Mouse (Mus musculus): Measurements from ENCODE around the gene Caln1. TPM values are rescaled to one million over a fixed set of nuclear protein-coding genes. Genes with fewer than 3 reads are reported as not detected.

The Caln1 gene
- polyA plus RNA-seq, 1 experiment from 2014 or later = not detected

- no peaks in the 10 kb centered on the region for H3K36me3 ChIP-seq (ENCODE audit: control insufficient read depth, insufficient read depth, low read length)
- no peaks in the 10 kb centered on the region for H3K27me3 ChIP-seq (ENCODE audit: control insufficient read depth, insufficient read depth, low read length)
- no peak overlapping the region for H3K27ac ChIP-seq (ENCODE audit: low read length)
- ATAC-seq (ENCODE audit: insufficient number of reproducible peaks, insufficient read depth, low FRiP score, low read depth) = no peak
- 91% methylated on average over 4 of the region's 4 CpGs for WGBS
- no peak overlapping the region for H3K9ac ChIP-seq (replicated peaks; ENCODE audit: low read depth, low read length)
- H3K4me3 ChIP-seq (ENCODE audit: low read depth, low read length) = no peak overlapping the region
- H3K4me1 ChIP-seq (ENCODE audit: control insufficient read depth, insufficient read depth, low read length) = no peaks in the 10 kb centered on the region
- no peak overlapping the region for H3K4me2 ChIP-seq (replicated peaks; ENCODE audit: low read depth, low read length)
- peaks cover 5% of the 10 kb centered on the region; the same call in 1 of the 2 replicates for H3K9me3 ChIP-seq (ENCODE audit: control insufficient read depth, low read depth, low read length)
Observed at GRCm38 (mm10) chr5:130586257-130586656, 217.0 kb downstream of the Caln1 start.

DNA sequence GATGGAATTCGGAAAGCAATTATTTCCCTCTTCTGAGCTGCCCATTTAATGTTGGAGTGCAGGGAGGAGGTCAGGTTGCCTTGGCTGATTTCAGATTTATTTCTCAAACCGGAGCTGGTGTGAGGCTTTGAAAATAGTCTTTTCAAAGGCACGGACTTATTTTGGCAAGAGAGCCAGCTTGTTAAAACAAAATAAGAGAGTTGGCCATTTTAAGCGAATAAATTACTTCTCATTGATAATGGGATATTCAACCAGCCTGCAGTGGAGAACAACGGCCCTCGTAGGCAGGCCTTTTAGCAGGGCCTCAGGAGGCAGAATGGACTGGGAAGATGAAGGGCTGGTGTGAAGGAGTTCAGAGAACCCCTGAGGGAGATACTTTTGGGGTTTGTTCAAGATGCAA is 227.3 kb downstream of the Caln1 start:
- H3K9ac ChIP-seq (replicated peaks; ENCODE audit: low read depth, low read length) = no peak overlapping the region
- ATAC-seq (ENCODE audit: insufficient number of reproducible peaks, insufficient read depth, low FRiP score, low read depth) = no peak
- no peaks in the 10 kb centered on the region for H3K9me3 ChIP-seq (ENCODE audit: control insufficient read depth, low read depth, low read length)
- no peak overlapping the region for H3K27ac ChIP-seq (ENCODE audit: low read length)
- H3K4me3 ChIP-seq (ENCODE audit: low read depth, low read length) = no peak overlapping the region
- no peaks in the 10 kb centered on the region for H3K36me3 ChIP-seq (ENCODE audit: control insufficient read depth, insufficient read depth, low read length)
- H3K4me1 ChIP-seq (ENCODE audit: control insufficient read depth, insufficient read depth, low read length) = no peaks in the 10 kb centered on the region
- H3K4me2 ChIP-seq (replicated peaks; ENCODE audit: low read depth, low read length) = no peak overlapping the region
- H3K27me3 ChIP-seq (ENCODE audit: control insufficient read depth, insufficient read depth, low read length) = no peaks in the 10 kb centered on the region
- WGBS = 68% methylated on average over 6 of the region's 6 CpGs

DNA sequence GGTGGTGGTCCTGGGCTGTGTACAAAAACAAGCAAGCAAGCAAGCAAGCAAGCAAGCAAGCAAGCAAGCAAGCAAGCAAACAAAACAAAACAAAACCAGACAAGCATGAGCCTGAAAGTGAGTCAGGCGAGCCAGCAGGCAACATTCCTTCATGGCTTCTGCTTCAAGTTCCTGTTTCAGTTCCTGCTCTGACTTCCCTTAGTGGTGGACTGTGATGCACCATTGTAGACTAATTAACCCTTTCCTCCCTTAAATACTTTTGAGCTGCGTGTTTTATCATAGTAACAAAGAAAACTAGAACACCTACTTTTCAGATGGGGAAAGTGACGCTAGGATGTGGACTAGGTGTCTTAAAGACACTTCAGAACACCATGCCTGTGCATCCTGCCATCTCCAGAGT is 244.4 kb downstream of the Caln1 start:
- Histone ChIP-seq H3K27me3 (ENCODE audit: control insufficient read depth, insufficient read depth, low read length) (no peaks in the 10 kb centered on the region), H3K9me3 (ENCODE audit: control insufficient read depth, low read depth, low read length) (no peaks in the 10 kb centered on the region), H3K4me2 (replicated peaks; ENCODE audit: low read depth, low read length) (no peak overlapping the region), H3K4me1 (ENCODE audit: control insufficient read depth, insufficient read depth, low read length) (no peaks in the 10 kb centered on the region), H3K9ac (replicated peaks; ENCODE audit: low read depth, low read length) (no peak overlapping the region), H3K36me3 (ENCODE audit: control insufficient read depth, insufficient read depth, low read length) (no peaks in the 10 kb centered on the region), H3K4me3 (ENCODE audit: low read depth, low read length) (no peak overlapping the region), H3K27ac (ENCODE audit: low read length) (no peak overlapping the region)
- 88% methylated on average over 3 of the region's 3 CpGs for WGBS
- no peak for ATAC-seq (ENCODE audit: insufficient number of reproducible peaks, insufficient read depth, low FRiP score, low read depth)

DNA sequence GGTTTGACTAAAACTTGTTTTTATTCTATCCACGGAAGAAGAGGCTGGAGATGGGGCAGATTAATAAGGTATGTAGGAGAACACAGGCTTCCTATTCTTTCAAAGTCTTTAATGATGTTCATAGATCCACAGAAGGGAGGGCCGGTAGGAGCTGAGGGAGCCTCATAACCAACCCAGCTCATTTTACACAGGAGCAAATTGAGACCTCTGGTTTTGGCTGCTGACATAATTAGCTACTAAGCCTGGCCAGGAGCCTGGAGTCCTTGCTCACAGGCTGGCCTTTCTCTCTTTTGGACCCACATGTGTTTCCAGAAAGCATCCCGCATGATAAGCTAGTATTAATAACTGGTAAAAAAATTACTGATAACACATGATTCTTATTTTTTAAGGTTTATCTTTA is 245.0 kb downstream of the Caln1 start:
- Histone ChIP-seq H3K9ac (replicated peaks; ENCODE audit: low read depth, low read length) (no peak overlapping the region), H3K27ac (ENCODE audit: low read length) (no peak overlapping the region), H3K4me3 (ENCODE audit: low read depth, low read length) (no peak overlapping the region), H3K4me2 (replicated peaks; ENCODE audit: low read depth, low read length) (no peak overlapping the region), H3K27me3 (ENCODE audit: control insufficient read depth, insufficient read depth, low read length) (no peaks in the 10 kb centered on the region), H3K9me3 (ENCODE audit: control insufficient read depth, low read depth, low read length) (no peaks in the 10 kb centered on the region), H3K4me1 (ENCODE audit: control insufficient read depth, insufficient read depth, low read length) (no peaks in the 10 kb centered on the region), H3K36me3 (ENCODE audit: control insufficient read depth, insufficient read depth, low read length) (no peaks in the 10 kb centered on the region)
- no peak for ATAC-seq (ENCODE audit: insufficient number of reproducible peaks, insufficient read depth, low FRiP score, low read depth)
- WGBS = 81% methylated on average over 3 of the region's 3 CpGs

DNA sequence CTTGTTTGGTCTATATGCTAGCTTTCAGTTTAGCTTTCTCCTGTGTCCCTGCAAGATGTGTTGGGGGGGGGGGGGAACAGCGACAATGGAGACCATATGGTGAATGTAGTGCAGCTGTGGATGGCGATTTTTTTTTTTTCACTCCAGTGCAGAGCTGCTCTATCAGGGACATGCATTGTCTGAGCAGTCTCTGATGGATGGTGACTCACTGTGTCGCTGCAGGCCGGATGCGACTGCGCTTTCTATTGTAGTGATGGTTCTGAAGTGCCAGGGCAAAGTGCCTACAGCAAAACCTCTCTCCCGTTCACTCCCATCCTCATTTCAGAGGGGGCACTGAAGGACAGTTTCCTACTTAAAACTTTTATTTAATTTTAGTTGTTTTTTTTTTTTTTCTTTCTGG is 250.8 kb downstream of the Caln1 start:
- WGBS = 87% methylated on average over 7 of the region's 7 CpGs
- ATAC-seq (ENCODE audit: insufficient number of reproducible peaks, insufficient read depth, low FRiP score, low read depth) = no peak
- Histone ChIP-seq H3K9me3 (ENCODE audit: control insufficient read depth, low read depth, low read length) (peaks cover 2% of the 10 kb centered on the region; the same call in 1 of the 2 replicates), H3K4me1 (ENCODE audit: control insufficient read depth, insufficient read depth, low read length) (no peaks in the 10 kb centered on the region), H3K36me3 (ENCODE audit: control insufficient read depth, insufficient read depth, low read length) (no peaks in the 10 kb centered on the region), H3K4me2 (replicated peaks; ENCODE audit: low read depth, low read length) (no peak overlapping the region), H3K27me3 (ENCODE audit: control insufficient read depth, insufficient read depth, low read length) (no peaks in the 10 kb centered on the region), H3K9ac (replicated peaks; ENCODE audit: low read depth, low read length) (no peak overlapping the region), H3K4me3 (ENCODE audit: low read depth, low read length) (no peak overlapping the region), H3K27ac (ENCODE audit: low read length) (no peak overlapping the region)

DNA sequence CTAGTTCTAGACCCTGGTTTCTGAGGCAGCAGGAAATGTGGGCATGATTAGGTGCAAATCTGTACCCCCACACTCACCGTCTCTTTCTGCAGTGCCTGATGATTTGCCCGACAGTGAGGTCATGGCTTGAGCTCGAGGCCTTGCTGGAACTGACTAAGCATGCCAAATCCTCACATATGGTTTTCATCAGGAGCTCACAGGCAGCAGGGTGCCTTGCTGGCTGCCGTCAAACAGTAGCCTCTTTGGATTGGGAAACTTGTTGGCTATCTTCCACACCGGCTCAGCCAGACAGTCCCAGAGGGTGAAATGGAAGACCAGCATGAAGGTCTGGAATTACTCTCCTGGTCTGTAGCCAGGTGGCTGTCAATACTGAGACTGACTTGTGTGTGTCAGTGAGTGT is 254.0 kb downstream of the Caln1 start:
- ATAC-seq (ENCODE audit: insufficient number of reproducible peaks, insufficient read depth, low FRiP score, low read depth) = peak; percentile 80; the same call in 1 of the 2 replicates
- 32% methylated on average over 5 of the region's 5 CpGs for WGBS
- H3K27ac ChIP-seq (ENCODE audit: low read length) = no peak overlapping the region

GRCm38 (mm10) chr5:130627800-130628199 is 258.5 kb downstream of the Caln1 start:
- H3K9ac ChIP-seq (replicated peaks; ENCODE audit: low read depth, low read length) = no peak overlapping the region
- no peaks in the 10 kb centered on the region for H3K36me3 ChIP-seq (ENCODE audit: control insufficient read depth, insufficient read depth, low read length)
- H3K4me1 ChIP-seq (ENCODE audit: control insufficient read depth, insufficient read depth, low read length) = no peaks in the 10 kb centered on the region
- no peak overlapping the region for H3K27ac ChIP-seq (ENCODE audit: low read length)
- H3K4me2 ChIP-seq (replicated peaks; ENCODE audit: low read depth, low read length) = no peak overlapping the region
- H3K27me3 ChIP-seq (ENCODE audit: control insufficient read depth, insufficient read depth, low read length) = no peaks in the 10 kb centered on the region
- no peak for ATAC-seq (ENCODE audit: insufficient number of reproducible peaks, insufficient read depth, low FRiP score, low read depth)
- no peak overlapping the region for H3K4me3 ChIP-seq (ENCODE audit: low read depth, low read length)
- WGBS = 91% methylated on average over 2 of the region's 2 CpGs
- no peaks in the 10 kb centered on the region for H3K9me3 ChIP-seq (ENCODE audit: control insufficient read depth, low read depth, low read length)

More for the DNA sequence above, 254.0 kb downstream of the Caln1 start:
- Histone ChIP-seq H3K4me1 (ENCODE audit: control insufficient read depth, insufficient read depth, low read length) (no peaks in the 10 kb centered on the region), H3K4me3 (ENCODE audit: low read depth, low read length) (no peak overlapping the region), H3K9ac (replicated peaks; ENCODE audit: low read depth, low read length) (no peak overlapping the region), H3K27me3 (ENCODE audit: control insufficient read depth, insufficient read depth, low read length) (no peaks in the 10 kb centered on the region), H3K36me3 (ENCODE audit: control insufficient read depth, insufficient read depth, low read length) (no peaks in the 10 kb centered on the region), H3K9me3 (ENCODE audit: control insufficient read depth, low read depth, low read length) (peaks cover 2% of the 10 kb centered on the region; the same call in 1 of the 2 replicates), H3K4me2 (replicated peaks; ENCODE audit: low read depth, low read length) (no peak overlapping the region)

DNA sequence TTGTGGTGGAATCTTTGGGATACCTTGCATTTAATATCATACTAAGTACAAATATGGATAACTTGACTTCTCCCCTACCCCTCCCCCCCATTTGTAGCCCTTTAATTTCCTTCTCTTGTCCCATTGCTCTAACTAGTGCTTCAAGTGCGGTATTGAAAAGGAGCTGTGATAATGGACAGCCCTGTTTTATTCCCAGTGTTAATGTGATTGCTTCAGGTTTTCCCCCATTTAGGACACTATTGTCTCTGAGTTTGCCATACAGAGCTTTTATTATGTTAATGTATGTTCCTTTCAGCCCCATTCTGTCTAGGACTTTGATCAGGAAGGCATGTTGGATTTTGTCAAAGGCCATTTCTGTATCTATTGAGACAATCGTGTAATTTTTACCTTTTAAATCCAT is 266.1 kb downstream of the Caln1 start:
- H3K36me3 ChIP-seq (ENCODE audit: control insufficient read depth, insufficient read depth, low read length) = no peaks in the 10 kb centered on the region
- 87% methylated on average over 2 of the region's 2 CpGs for WGBS
- H3K9ac ChIP-seq (replicated peaks; ENCODE audit: low read depth, low read length) = no peak overlapping the region
- no peak overlapping the region for H3K4me3 ChIP-seq (ENCODE audit: low read depth, low read length)
- H3K4me1 ChIP-seq (ENCODE audit: control insufficient read depth, insufficient read depth, low read length) = no peaks in the 10 kb centered on the region
- H3K27me3 ChIP-seq (ENCODE audit: control insufficient read depth, insufficient read depth, low read length) = no peaks in the 10 kb centered on the region
- no peak overlapping the region for H3K4me2 ChIP-seq (replicated peaks; ENCODE audit: low read depth, low read length)
- H3K9me3 ChIP-seq (ENCODE audit: control insufficient read depth, low read depth, low read length) = no peaks in the 10 kb centered on the region
- no peak for ATAC-seq (ENCODE audit: insufficient number of reproducible peaks, insufficient read depth, low FRiP score, low read depth)
- H3K27ac ChIP-seq (ENCODE audit: low read length) = no peak overlapping the region

- H3K27me3 ChIP-seq (ENCODE audit: control insufficient read depth, insufficient read depth, low read length) = no peaks in the 10 kb centered on the region
- no peak overlapping the region for H3K9ac ChIP-seq (replicated peaks; ENCODE audit: low read depth, low read length)
- H3K4me1 ChIP-seq (ENCODE audit: control insufficient read depth, insufficient read depth, low read length) = no peaks in the 10 kb centered on the region
- ATAC-seq (ENCODE audit: insufficient number of reproducible peaks, insufficient read depth, low FRiP score, low read depth) = no peak
- no peak overlapping the region for H3K27ac ChIP-seq (ENCODE audit: low read length)
- H3K4me3 ChIP-seq (ENCODE audit: low read depth, low read length) = no peak overlapping the region
- H3K4me2 ChIP-seq (replicated peaks; ENCODE audit: low read depth, low read length) = no peak overlapping the region
- no peaks in the 10 kb centered on the region for H3K9me3 ChIP-seq (ENCODE audit: control insufficient read depth, low read depth, low read length)
- no peaks in the 10 kb centered on the region for H3K36me3 ChIP-seq (ENCODE audit: control insufficient read depth, insufficient read depth, low read length)
- 69% methylated on average over 2 of the region's 2 CpGs for WGBS
Observed at GRCm38 (mm10) chr5:130641881-130642280, 272.6 kb downstream of the Caln1 start.

Data from stomach, embryonic 14.5 days (tissue).